Mouse (Mus musculus) spleen, adult 2 months (tissue): Measurements from ENCODE around the gene Iqch.

Experiments used
- CTCF ChIP-seq: fragments of 200-500 bp; IDR thresholded peaks from 2 replicates; pipeline ENCODE4 v1.5.1; 2011; ENCODE audit warnings: mild to moderate bottlenecking, inconsistent platforms; ENCODE audit not compliant: insufficient read depth, insufficient read length, insufficient replicate concordance; ENCODE audit errors: extremely low read depth
- POLR2A ChIP-seq: fragments of 200-500 bp; IDR thresholded peaks from 2 replicates; pipeline ENCODE4 v1.6.1; 2011; ENCODE audit warnings: low read depth, low read length, inconsistent platforms

DNA sequence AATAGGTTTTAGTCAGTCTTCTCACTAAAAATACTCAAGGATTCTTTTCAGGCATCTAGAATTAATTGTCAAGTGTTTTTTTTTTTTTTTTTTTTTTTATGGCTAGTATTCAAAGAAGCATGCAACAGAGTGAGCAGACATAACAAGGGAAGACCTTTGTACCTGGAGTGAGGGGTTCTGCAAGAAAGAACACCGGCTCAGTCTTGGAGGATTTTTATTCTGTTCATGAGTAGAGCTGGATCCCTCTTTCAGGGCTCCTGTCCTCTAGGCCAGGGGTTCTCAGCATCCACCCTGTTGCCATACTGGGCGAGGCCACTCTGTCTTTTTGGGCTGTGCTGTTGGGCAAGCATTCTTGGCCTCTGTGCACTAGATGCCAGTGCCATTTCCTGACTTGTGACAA, 7.5 kb upstream of the Iqch start:
- TF ChIP-seq POLR2A (no peak), CTCF (no peak)
